Mouse (Mus musculus) stomach, embryonic 14.5 days (tissue): ENCODE results near the gene H2-Q2. TPM values are rescaled to one million over a fixed set of nuclear protein-coding genes. Genes with fewer than 3 reads are reported as not detected.
A peak's percentile ranks its signal among the peaks of the same experiment; 100 is the strongest.
"Not testable (repeated sequence)": the region's sequence is repeated elsewhere in the genome, so short reads cannot be mapped to it uniquely, and the experiment has no call there.

Experiments
- ATAC-seq: fragments of 200-750 bp; cut with Nextera tagmentation; 2 replicates; pipeline ENCODE4 v1.8.0; 2017; ENCODE audit warnings: low read depth, moderate TSS enrichment; ENCODE audit not compliant: insufficient number of reproducible peaks, insufficient read depth, low FRiP score
- H3K27ac ChIP-seq: fragments of 300-500 bp; sonication (generic); 2 replicates; pipeline ENCODE4 v1.5.1; 2014; ENCODE audit warnings: mild to moderate bottlenecking, low read length, moderate library complexity, mixed read lengths
- H3K27me3 ChIP-seq: fragments of 300-500 bp; sonication (generic); 2 replicates; pipeline ENCODE4 v1.6.1; 2014; ENCODE audit warnings: low read length, control low read depth, mixed read lengths; ENCODE audit not compliant: control insufficient read depth, insufficient read depth
- H3K36me3 ChIP-seq: fragments of 300-500 bp; sonication (generic); 2 replicates; pipeline ENCODE4 v1.6.1; 2014; ENCODE audit warnings: mild to moderate bottlenecking, control low read depth, low read length, moderate library complexity, mixed read lengths; ENCODE audit not compliant: control insufficient read depth, insufficient read depth
- H3K4me1 ChIP-seq: fragments of 300-500 bp; sonication (generic); 2 replicates; pipeline ENCODE4 v1.6.1; 2014; ENCODE audit warnings: low read length, control low read depth, mixed read lengths; ENCODE audit not compliant: control insufficient read depth, insufficient read depth
- H3K4me2 ChIP-seq: fragments of 300-500 bp; sonication (generic); replicated peaks from 2 replicates; pipeline ENCODE4 v1.6.1; 2014; ENCODE audit warnings: low read depth, low read length, control low read depth
- H3K4me3 ChIP-seq: fragments of 300-500 bp; sonication (generic); 2 replicates; pipeline ENCODE4 v1.5.1; 2014; ENCODE audit warnings: low read depth, low read length, control low read depth
- H3K9ac ChIP-seq: fragments of 300-500 bp; sonication (generic); replicated peaks from 2 replicates; pipeline ENCODE4 v1.6.1; 2014; ENCODE audit warnings: low read depth, mild to moderate bottlenecking, control low read depth, low read length, moderate library complexity, mixed read lengths
- H3K9me3 ChIP-seq: fragments of 300-500 bp; sonication (generic); 2 replicates; pipeline ENCODE4 v1.6.1; 2016; ENCODE audit warnings: low read depth, low read length, control low read depth; ENCODE audit not compliant: control insufficient read depth
- WGBS: fragments of 180-500 bp; shearing (Covaris S2); extraction: QIAGEN DNeasy Blood & Tissue Kit; methylation state at CpG from one replicate; pipeline ENCODE4 v1.1.7; 2014; 5-methylcytosine and 5-hydroxymethylcytosine counted together
- polyA plus RNA-seq: library from polyadenylated mRNA; unstranded; fragments of >200 nt; fragmentation: Nextera tagmentation; extraction: Ambion mirVana; gene quantifications from 2 replicates; pipeline ENCODE4 v1.2.1, GENCODE M21; 2014

Gene H2-Q2
- polyA plus RNA-seq, 1 experiment from 2014 or later = 2.3 TPM

DNA sequence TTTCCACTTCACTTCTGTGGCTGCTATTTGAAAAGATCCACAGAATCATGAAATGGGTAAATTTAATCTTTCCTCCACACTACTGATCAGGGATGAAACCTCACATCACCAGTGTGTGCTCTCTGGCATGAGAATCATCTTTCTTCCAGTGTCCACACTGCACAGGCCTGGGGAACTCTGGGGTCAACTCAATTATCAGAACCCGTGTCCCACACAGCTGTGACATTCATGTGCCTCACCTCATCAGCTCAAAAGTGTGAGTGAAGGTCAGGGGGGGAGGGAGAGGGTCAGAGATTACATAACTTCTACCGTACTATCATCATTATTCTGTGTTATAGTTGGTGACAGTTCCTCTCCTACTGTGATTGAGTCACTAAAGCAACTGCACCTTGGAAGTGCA lies 50.6 kb downstream of the H2-Q2 start:
- not testable (repeated sequence) for H3K9me3 ChIP-seq, ATAC-seq, H3K27ac ChIP-seq, H3K4me2 ChIP-seq, H3K4me1 ChIP-seq, H3K9ac ChIP-seq, H3K4me3 ChIP-seq, H3K27me3 ChIP-seq, H3K36me3 ChIP-seq
- WGBS = 59% methylated on average over 2 of the region's 2 CpGs

DNA sequence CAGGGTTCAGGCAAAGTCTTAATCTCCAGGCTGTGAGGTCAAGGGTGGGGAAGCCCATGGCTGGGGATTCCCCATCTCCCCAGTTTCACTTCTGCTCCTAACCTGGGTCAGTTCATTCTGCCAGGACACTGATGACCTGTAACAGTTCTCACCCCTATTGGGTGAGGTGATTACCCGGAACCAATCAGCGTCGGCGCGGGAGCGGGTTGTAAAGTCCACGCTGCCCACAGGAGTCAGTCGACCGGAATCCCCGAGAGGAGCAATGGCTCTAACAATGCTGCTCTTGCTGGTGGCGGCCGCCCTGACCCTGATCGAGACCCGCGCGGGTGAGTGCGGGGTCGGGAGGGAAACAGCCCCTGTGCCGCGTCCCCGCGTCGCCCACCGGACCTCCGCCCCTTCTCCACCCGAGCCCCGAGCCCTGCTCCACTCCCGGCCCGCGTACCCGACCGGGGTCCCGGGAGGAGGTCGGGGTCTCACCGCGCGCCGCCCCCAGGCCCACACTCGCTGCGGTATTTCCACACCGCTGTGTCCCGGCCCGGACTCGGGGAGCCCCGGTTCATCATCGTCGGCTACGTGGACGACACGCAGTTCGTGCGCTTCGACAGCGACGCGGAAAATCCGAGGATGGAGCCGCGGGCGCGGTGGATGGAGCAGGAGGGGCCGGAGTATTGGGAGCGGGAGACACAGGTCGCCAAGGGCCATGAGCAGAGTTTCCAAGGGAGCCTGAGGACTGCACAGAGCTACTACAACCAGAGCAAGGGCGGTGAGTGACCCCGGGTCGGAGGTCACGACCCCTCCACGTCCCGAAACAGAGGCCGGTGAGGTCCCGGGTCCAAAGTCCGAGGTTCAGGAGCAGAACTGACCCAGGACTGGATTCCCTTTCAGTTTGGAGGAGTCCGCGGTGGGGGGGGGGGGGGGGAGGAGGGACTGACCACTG lies 52.1 kb downstream of the H2-Q2 start:
- not testable (repeated sequence) for H3K9me3 ChIP-seq, H3K9ac ChIP-seq, H3K4me1 ChIP-seq, H3K36me3 ChIP-seq, H3K27me3 ChIP-seq, H3K27ac ChIP-seq
- peak; percentile 82 for ATAC-seq
- 2% methylated on average over 54 of the region's 75 CpGs for WGBS
- H3K4me2 ChIP-seq = peak overlapping the region; percentile 37
- H3K4me3 ChIP-seq = peak overlapping the region; percentile 17; the same call in 1 of the 2 replicates

Other genes with a start within 250 kb of the H2-Q2 start
- not detected in 2 replicates for gene Ly6g5c, start 234.0 kb upstream of the H2-Q2 start, polyA plus RNA-seq
- gene Ly6g5b, start 226.8 kb upstream of the H2-Q2 start, polyA plus RNA-seq = 0.49 and 0.81 TPM in 2 replicates
- gene Gpank1, start 220.8 kb upstream of the H2-Q2 start, polyA plus RNA-seq = 20.3 and 21.9 TPM in 2 replicates
- 269 and 270 TPM in 2 replicates for gene Csnk2b, start 220.2 kb upstream of the H2-Q2 start, polyA plus RNA-seq
- 10.1 and 13.3 TPM in 2 replicates for gene D17H6S53E, start 215.9 kb upstream of the H2-Q2 start, polyA plus RNA-seq
- 0.75 and 0.77 TPM in 2 replicates for gene Apom, start 210.2 kb upstream of the H2-Q2 start, polyA plus RNA-seq
- 86.5 and 89.0 TPM in 2 replicates for gene Bag6, start 207.1 kb upstream of the H2-Q2 start, polyA plus RNA-seq
- 209 and 222 TPM in 2 replicates for gene Prrc2a, start 177.3 kb upstream of the H2-Q2 start, polyA plus RNA-seq
- 16.4 and 19.6 TPM in 2 replicates for gene Aif1, start 166.2 kb upstream of the H2-Q2 start, polyA plus RNA-seq
- gene Lst1, start 153.8 kb upstream of the H2-Q2 start, polyA plus RNA-seq = 18.5 and 21.1 TPM in 2 replicates
- 1.4 and 1.8 TPM in 2 replicates for gene Ltb, start 147.8 kb upstream of the H2-Q2 start, polyA plus RNA-seq
- gene Tnf, start 140.2 kb upstream of the H2-Q2 start, polyA plus RNA-seq = 0.20 and 0.34 TPM in 2 replicates
- gene Lta, start 136.9 kb upstream of the H2-Q2 start, polyA plus RNA-seq = 0.42 and 0.59 TPM in 2 replicates
- gene Gm16181, start 121.4 kb upstream of the H2-Q2 start, polyA plus RNA-seq = not detected in 2 replicates
- 8.1 and 8.5 TPM in 2 replicates for gene Atp6v1g2, start 108.6 kb upstream of the H2-Q2 start, polyA plus RNA-seq
- 3.5 and 3.8 TPM in 2 replicates for gene Nfkbil1, start 106.5 kb upstream of the H2-Q2 start, polyA plus RNA-seq
- 467 and 480 TPM in 2 replicates for gene Ddx39b, start 100.5 kb upstream of the H2-Q2 start, polyA plus RNA-seq
- gene H2-D1, start 79.5 kb upstream of the H2-Q2 start, polyA plus RNA-seq = 77.6 and 83.3 TPM in 2 replicates
- 0.49 and 0.60 TPM in 2 replicates for gene H2-Q1, start 21.8 kb upstream of the H2-Q2 start, polyA plus RNA-seq
- 2.1 and 3.3 TPM in 2 replicates for gene H2-Q4, start 37.4 kb downstream of the H2-Q2 start, polyA plus RNA-seq
- 0.30 and 0.76 TPM in 2 replicates for gene H2-Q6, start 82.6 kb downstream of the H2-Q2 start, polyA plus RNA-seq
- gene H2-Q7, start 96.9 kb downstream of the H2-Q2 start, polyA plus RNA-seq = 2.6 and 4.6 TPM in 2 replicates
- 0.71 and 1.1 TPM in 2 replicates for gene H2-Q10, start 127.8 kb downstream of the H2-Q2 start, polyA plus RNA-seq
- gene Pou5f1, start 163.8 kb downstream of the H2-Q2 start, polyA plus RNA-seq = 0.17 TPM in 1 of 2 replicates, not detected in the other
- 87.4 and 90.1 TPM in 2 replicates for gene Tcf19, start 174.6 kb downstream of the H2-Q2 start, polyA plus RNA-seq
- gene Cchcr1, start 174.9 kb downstream of the H2-Q2 start, polyA plus RNA-seq = 16.7 and 19.0 TPM in 2 replicates
- gene Psors1c2, start 191.0 kb downstream of the H2-Q2 start, polyA plus RNA-seq = 0.81 and 1.1 TPM in 2 replicates
- gene Cdsn, start 209.9 kb downstream of the H2-Q2 start, polyA plus RNA-seq = 0.17 TPM in 1 of 2 replicates, not detected in the other
- gene 2300002M23Rik, start 225.2 kb downstream of the H2-Q2 start, polyA plus RNA-seq = 0.66 TPM in 1 of 2 replicates, not detected in the other